Mouse (Mus musculus) G1E (cell line): Measurements from ENCODE around the gene Gstt3. TPM values are rescaled to one million over a fixed set of nuclear protein-coding genes. Genes with fewer than 3 reads are reported as not detected.

Experiments
- ATAC-seq: 2 replicates; pipeline ENCODE4 v1.8.0; 2016; ENCODE audit warnings: mild to moderate bottlenecking; ENCODE audit not compliant: insufficient number of reproducible peaks, poor library complexity, low FRiP score, severe bottlenecking; ENCODE audit errors: extremely low read depth
- DNase-seq: peaks from one replicate; pipeline ENCODE4 v3.0.0; 2012; ENCODE audit warnings: low spot score
- H3K27me3 ChIP-seq: 2 replicates; pipeline ENCODE4 v1.6.1; 2012; ENCODE audit warnings: mild to moderate bottlenecking, low read length, inconsistent platforms; ENCODE audit not compliant: insufficient read depth
- H3K36me3 ChIP-seq: replicated peaks from 2 replicates; pipeline ENCODE3; 2012; ENCODE audit warnings: mild to moderate bottlenecking, inconsistent platforms
- H3K4me1 ChIP-seq: 2 replicates; pipeline ENCODE4 v1.6.1; 2012; ENCODE audit warnings: low read depth, low read length, inconsistent platforms, mixed read lengths; ENCODE audit not compliant: insufficient read depth
- H3K4me3 ChIP-seq: 2 replicates; pipeline ENCODE4 v1.5.1; 2012; ENCODE audit warnings: low read depth, mild to moderate bottlenecking, inconsistent platforms, low read length, moderate library complexity, mixed read lengths
- H3K9me3 ChIP-seq: replicated peaks from 2 replicates; pipeline ENCODE4 v1.6.1; 2012; ENCODE audit warnings: inconsistent platforms
- CTCF ChIP-seq: IDR thresholded peaks from 2 replicates; pipeline ENCODE4 v1.5.1; 2012; ENCODE audit warnings: low read depth, low read length, inconsistent platforms, mixed read lengths
- GATA1 ChIP-seq: IDR thresholded peaks from 2 replicates; pipeline ENCODE4 v1.6.1; 2012; ENCODE audit warnings: borderline replicate concordance, low read length, inconsistent platforms, mixed read lengths
- GATA2 ChIP-seq: IDR thresholded peaks from 2 replicates; pipeline ENCODE4 v1.6.1; 2012; ENCODE audit warnings: low read depth, low read length, inconsistent platforms, borderline replicate concordance
- POLR2AphosphoS5 ChIP-seq: IDR thresholded peaks from 2 replicates; pipeline ENCODE4 v1.6.1; 2012; ENCODE audit warnings: low read depth, low read length, inconsistent platforms; ENCODE audit not compliant: insufficient replicate concordance
- TAL1 ChIP-seq: conservative IDR thresholded peaks from 2 replicates; pipeline ENCODE4 v1.6.1; 2012; ENCODE audit warnings: low read depth, low read length, inconsistent platforms, mixed read lengths
- polyA plus RNA-seq: library from polyadenylated mRNA; stranded (reverse); fragments of >175 nt; gene quantifications from 2 replicates; pipeline ENCODE4 v1.2.3, GENCODE M21; 2012
- total RNA-seq, 2 experiments: library from RNA; stranded (forward) in 1 of 2; stranded (reverse) in 1 of 2; fragments of 200-1000 nt in 1 of 2; fragments of >200 nt in 1 of 2; fragmentation: Nextera tagmentation in 1 of 2; gene quantifications; 2 replicates each; pipeline ENCODE4 v1.2.3; 2014 to 2017

The Gstt3 gene
- total and polyA plus RNA-seq, 3 experiments: 0.24 to 0.49 TPM; not detected in 1

DNA sequence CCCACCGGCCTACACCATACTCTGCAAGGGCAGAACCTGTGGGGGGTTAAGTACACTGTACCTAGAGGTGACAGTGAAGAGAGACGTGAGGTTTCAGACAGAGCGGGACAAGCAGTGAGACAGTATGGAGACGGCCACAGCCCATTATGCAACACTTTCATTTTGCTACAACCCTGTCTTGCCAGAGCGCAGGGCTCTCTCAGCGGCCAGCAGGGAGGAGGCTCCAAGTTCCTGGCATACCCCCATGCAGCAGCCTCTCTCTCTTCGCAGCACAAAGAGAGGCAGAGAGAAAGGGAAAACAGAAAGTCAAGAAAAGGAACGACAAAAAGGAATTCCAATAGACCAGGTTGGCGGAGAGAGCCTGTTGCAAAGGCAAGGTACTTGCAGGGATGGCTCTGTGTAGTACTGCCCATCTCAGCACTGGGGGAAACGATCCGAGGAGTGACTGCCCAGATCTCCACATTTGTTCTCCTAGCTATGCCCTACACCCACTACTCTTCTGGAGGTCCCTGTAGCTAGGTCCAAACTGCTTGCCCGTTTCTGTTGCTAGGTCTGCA lies 16.5 kb upstream of the Gstt3 start:
- H3K4me3 ChIP-seq: peak overlapping the region; percentile 57; the same call in 1 of the 2 replicates
- peaks cover 25% of the 10 kb centered on the region for H3K27me3 ChIP-seq
- H3K36me3 ChIP-seq: no peaks in the 10 kb centered on the region
- no peaks in the 10 kb centered on the region for H3K9me3 ChIP-seq
- H3K4me1 ChIP-seq: peaks cover 14% of the 10 kb centered on the region
- ATAC-seq (no peak), DNase-seq (no peak)
- TF ChIP-seq POLR2AphosphoS5 (no peak), GATA2 (no peak), CTCF (no peak), TAL1 (no peak), GATA1 (no peak)

DNA sequence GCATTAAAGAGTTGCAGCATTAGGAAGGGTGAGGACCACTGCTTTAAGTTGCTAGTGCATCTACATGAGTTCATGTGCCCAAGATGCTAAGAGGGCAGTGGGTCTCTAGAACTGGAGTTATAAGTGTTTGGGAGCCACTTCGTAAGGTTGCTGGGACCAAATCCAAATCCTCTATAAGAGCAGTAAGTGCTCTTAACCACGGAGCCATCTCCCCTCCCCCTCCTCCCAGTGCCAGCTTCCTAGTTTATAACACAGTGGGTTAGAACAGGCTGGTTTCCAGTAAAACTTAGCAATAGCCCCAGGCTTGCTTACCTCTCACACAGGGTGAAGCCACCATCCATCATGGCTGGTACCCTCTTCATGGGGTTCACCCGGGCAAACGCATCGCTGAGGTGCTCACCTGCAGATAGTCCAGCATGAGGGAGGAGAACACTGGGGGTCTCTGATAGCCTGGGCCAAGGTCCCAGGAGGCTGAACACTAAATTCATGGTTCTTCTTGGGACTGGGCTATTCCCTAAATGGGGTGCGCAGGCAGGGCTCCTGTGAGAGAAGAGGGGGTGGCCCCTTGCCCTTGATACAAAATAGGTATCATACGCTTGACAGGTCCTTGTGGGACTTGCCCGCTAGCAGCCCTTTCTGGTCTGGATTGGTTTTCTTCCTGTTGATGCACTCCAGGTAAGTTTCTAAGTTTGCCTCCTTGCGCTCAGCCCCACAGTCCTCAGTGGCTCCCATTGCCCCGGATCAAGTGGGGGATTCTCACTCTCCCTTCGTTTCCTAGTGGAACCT lies 15.7 kb upstream of the Gstt3 start:
- Histone ChIP-seq H3K27me3 (peaks cover 30% of the 10 kb centered on the region), H3K36me3 (no peaks in the 10 kb centered on the region), H3K4me1 (peaks cover 14% of the 10 kb centered on the region), H3K9me3 (no peaks in the 10 kb centered on the region), H3K4me3 (no peak overlapping the region)
- ATAC-seq (no peak), DNase-seq (no peak)
- no peak for TF ChIP-seq POLR2AphosphoS5
- no peak for TF ChIP-seq GATA2
- TF ChIP-seq GATA1: no peak
- no peak for TF ChIP-seq TAL1
- TF ChIP-seq CTCF: no peak

DNA sequence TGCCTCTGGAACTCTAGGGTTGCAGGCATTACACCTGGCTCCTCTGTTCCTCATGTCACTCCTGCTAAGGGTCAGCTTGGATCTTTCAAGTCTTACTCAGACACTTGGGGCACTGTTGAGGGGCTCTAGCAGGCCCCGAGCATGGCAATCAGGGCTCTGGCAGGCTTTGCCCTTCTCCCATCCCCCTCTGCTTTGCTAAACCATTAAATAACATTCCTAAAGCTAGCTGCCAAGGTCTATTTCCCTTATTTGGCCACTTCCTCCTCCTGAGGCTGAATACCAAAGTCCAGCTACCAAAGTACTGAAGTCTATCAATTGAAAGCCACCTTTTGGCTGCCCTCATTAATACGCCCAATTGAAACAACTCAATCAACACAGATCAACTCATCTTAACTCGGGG lies 13.7 kb upstream of the Gstt3 start:
- no peaks in the 10 kb centered on the region for H3K36me3 ChIP-seq
- ATAC-seq (no peak), DNase-seq (no peak)
- no peaks in the 10 kb centered on the region for H3K9me3 ChIP-seq
- H3K4me3 ChIP-seq: no peak overlapping the region
- TF ChIP-seq POLR2AphosphoS5: no peak
- no peak for TF ChIP-seq GATA1
- no peak for TF ChIP-seq TAL1
- no peak for TF ChIP-seq CTCF
- TF ChIP-seq GATA2: no peak
- H3K4me1 ChIP-seq: peaks cover 17% of the 10 kb centered on the region
- peaks cover 29% of the 10 kb centered on the region for H3K27me3 ChIP-seq

DNA sequence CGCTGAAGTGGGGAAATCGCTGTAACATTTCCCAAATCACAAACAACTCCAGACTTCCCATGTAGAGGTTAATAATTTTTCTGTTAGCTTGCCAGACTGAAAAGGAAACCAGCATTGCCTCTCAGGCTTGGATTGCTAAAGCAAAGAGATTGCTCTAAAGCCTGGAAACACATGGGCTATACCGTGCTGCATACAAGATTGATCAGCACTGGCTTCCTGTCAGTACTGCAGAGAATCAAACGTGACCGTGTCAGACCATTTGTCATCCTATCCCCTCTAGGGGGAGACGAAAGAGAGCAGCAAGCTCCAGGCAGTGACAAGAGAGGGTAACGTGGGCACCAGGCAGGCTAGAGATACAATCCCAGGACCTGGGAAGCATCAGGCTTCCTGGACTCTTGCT lies 9.6 kb upstream of the Gstt3 start:
- Histone ChIP-seq H3K9me3 (no peaks in the 10 kb centered on the region), H3K4me3 (no peak overlapping the region), H3K27me3 (peaks cover 17% of the 10 kb centered on the region; the same call in 1 of the 2 replicates), H3K36me3 (no peaks in the 10 kb centered on the region), H3K4me1 (0 out of 2 replicates have a peak, but pooled peaks cover 2% of the 10 kb centered on the region)
- no peak for ATAC-seq
- DNase-seq: no peak
- TF ChIP-seq CTCF (no peak), TAL1 (no peak), POLR2AphosphoS5 (no peak), GATA2 (no peak)

DNA sequence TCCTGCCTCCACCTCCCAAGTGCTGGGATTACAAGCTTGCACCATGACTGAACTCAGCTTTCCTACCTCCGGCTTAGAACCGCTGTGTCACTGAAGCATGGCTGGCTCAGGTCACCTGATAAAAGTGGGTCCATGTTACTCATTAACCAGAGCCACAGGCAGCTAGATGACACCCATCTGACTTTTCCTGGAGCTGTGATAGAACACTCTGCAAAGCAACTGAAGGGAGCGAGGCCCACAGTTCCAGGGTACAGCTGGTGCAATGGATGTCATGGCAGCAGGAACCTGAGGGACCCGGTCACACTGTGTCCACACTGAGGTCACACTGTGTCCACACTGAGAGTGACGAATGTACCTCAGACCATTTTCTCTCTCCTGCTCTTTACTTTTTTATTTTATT lies 8.6 kb upstream of the Gstt3 start:
- no peak overlapping the region; the same call in 1 of the 2 replicates for H3K4me3 ChIP-seq
- H3K9me3 ChIP-seq: no peaks in the 10 kb centered on the region
- ATAC-seq (no peak), DNase-seq (no peak)
- H3K4me1 ChIP-seq: 0 out of 2 replicates have a peak, but pooled peaks cover 2% of the 10 kb centered on the region
- TF ChIP-seq GATA2 (no peak), TAL1 (no peak), CTCF (no peak), POLR2AphosphoS5 (no peak), GATA1 (no peak)
- no peaks in the 10 kb centered on the region for H3K36me3 ChIP-seq
- peaks cover 17% of the 10 kb centered on the region; the same call in 1 of the 2 replicates for H3K27me3 ChIP-seq

DNA sequence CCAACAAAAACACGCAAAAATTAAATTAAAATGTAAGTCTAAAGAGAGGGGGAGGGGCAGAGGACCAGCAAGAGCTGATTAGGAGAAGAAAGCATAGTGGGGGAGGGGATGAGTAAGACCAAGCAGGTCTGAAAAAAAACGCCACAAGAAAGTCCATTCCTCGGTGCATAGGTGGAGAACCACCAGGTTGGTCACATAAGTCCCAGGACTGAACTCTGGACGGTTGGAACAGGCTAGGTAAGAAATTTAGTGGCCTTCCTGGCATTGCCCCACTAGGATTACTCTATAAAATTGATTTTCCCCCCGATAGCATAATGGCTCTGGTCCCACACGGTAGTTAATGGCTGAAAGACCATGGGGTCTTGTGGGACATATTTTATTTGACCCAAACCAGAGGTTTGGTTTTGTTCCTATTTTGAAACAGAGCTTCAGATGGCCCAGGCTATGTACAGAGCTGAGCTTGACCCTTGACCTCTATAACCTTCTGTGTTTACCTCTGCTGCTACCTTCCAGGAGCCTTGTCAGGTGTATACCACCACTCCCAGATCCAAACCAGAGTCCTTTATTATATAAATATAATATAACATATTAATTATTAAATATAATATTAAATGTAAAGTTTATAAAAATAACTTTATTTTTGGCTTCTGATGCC lies 8.0 kb upstream of the Gstt3 start:
- DNase-seq: no peak
- H3K4me3 ChIP-seq: no peak overlapping the region
- ATAC-seq: no peak
- no peaks in the 10 kb centered on the region for H3K36me3 ChIP-seq
- TF ChIP-seq TAL1: no peak
- TF ChIP-seq GATA1: no peak
- no peak for TF ChIP-seq POLR2AphosphoS5
- no peak for TF ChIP-seq GATA2
- TF ChIP-seq CTCF: no peak
- H3K27me3 ChIP-seq: peaks cover 21% of the 10 kb centered on the region; the same call in 1 of the 2 replicates
- H3K9me3 ChIP-seq: no peaks in the 10 kb centered on the region
- H3K4me1 ChIP-seq: 0 out of 2 replicates have a peak, but pooled peaks cover 2% of the 10 kb centered on the region
